ENCODE assay signal across 8 mouse cellular contexts in the genomic region with DNA sequence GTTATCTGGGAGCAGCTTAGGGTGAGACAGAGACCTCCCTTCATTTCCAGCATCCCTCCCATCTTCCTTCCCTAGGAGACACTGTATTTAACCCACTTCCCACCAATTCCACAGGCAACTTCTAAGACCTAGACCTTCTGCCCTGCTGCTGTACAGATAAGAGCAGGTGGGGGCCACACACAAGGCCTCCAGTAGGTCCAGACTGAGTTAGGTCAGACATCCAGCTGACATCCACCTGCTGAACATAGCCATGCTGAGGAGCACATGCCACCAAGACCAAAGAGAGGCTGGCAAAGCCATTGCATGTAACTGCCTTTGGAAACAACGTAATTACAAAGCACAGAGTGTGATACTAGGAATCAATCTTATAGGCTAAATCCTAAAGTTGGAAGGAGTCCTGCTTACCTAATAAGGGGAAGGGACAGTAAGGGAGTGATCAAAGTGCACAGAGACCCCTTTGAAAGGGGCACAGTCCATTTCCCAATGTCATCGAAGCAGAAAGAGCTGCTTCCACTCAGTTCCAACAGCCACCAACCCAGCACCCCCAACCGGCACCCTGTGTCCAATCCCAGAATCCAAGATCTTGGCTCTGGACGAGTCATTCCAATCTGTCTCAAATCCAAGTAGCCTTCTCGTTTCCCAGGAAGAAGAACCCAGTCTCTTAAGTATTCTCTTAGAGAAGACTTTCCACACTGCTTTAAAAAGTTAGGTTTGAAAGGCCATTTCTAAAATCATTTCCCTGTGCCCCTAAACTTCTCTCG. TPM values are rescaled to one million over a fixed set of nuclear protein-coding genes. Genes with fewer than 3 reads are reported as not detected.
DNase-seq lines count a peak whose midpoint lies in the region; ATAC-seq lines count a peak whose summit lies in the region.

No protein-coding gene starts in this region.

- peak overlapping the region; percentile 93 for H3K4me2 ChIP-seq in heart, embryonic 14.5 days (ENCODE audit: low read length)
- H3K4me2 ChIP-seq in hindbrain, embryonic 11.5 days (replicated peaks; ENCODE audit: low read depth, low read length), result peak overlapping the region; percentile 85

- WGBS in heart, embryonic 14.5 days, result 40% methylated on average over 6 of the region's 6 CpGs
- 31% methylated on average over 6 of the region's 6 CpGs for WGBS in hindbrain, embryonic 11.5 days

- 0 out of 4 replicates have a peak overlapping the region, but pooled peaks of 1 of the 2 experiments have one; percentile 4 for H3K27ac ChIP-seq in heart, embryonic 14.5 days (replicated peaks in 1 of 2; ENCODE audit: control insufficient read depth in 1 of 2, insufficient read depth in 1 of 2, low read depth in 2 of 2, low read length in 2 of 2)
- no peak overlapping the region for H3K27ac ChIP-seq in hindbrain, embryonic 11.5 days (ENCODE audit: low read depth, low read length)

- H3K27me3 ChIP-seq in heart, embryonic 14.5 days (ENCODE audit: control insufficient read depth, insufficient read depth, low read length), result no peaks in the 10 kb centered on the region
- no peaks in the 10 kb centered on the region for H3K27me3 ChIP-seq in hindbrain, embryonic 11.5 days (ENCODE audit: control insufficient read depth, insufficient read depth, low read length)

- peak overlapping the region; percentile 75 to 93 for H3K4me3 ChIP-seq in heart, embryonic 14.5 days (ENCODE audit: control insufficient read depth in 1 of 2, insufficient read depth in 1 of 2, low read depth in 1 of 2, low read length in 2 of 2)
- peak overlapping the region; percentile 92 for H3K4me3 ChIP-seq in hindbrain, embryonic 11.5 days (ENCODE audit: low read depth, low read length)

- ATAC-seq in heart, embryonic 14.5 days (ENCODE audit: insufficient number of reproducible peaks, insufficient read depth, low FRiP score, low read depth), result no peak
- ATAC-seq in hindbrain, embryonic 11.5 days (ENCODE audit: low FRiP score), result no peak
- peak; percentile 23; the same call in 1 of the 2 replicates for ATAC-seq in megakaryocyte-erythroid progenitor cell, adult 5-6 weeks (replicated peaks; ENCODE audit: low FRiP score, low TSS enrichment, poor library complexity, severe bottlenecking)

- no peaks in the 10 kb centered on the region; the same call in 1 of the 2 replicates for H3K36me3 ChIP-seq in heart, embryonic 14.5 days (ENCODE audit: control insufficient read depth, insufficient read depth, low read length)
- no peaks in the 10 kb centered on the region for H3K36me3 ChIP-seq in hindbrain, embryonic 11.5 days (ENCODE audit: control insufficient read depth, insufficient read depth, low read length)

- H3K9ac ChIP-seq in heart, embryonic 14.5 days (ENCODE audit: low read length), result peak overlapping the region; percentile 98
- H3K9ac ChIP-seq in hindbrain, embryonic 11.5 days (ENCODE audit: low read depth, low read length), result peak overlapping the region; percentile 97

- H3K4me1 ChIP-seq in heart, embryonic 14.5 days (ENCODE audit: control insufficient read depth in 2 of 2, insufficient read depth in 2 of 2, low read length in 2 of 2), result peaks cover 9 to 20% of the 10 kb centered on the region in 2 experiments
- peaks cover 8% of the 10 kb centered on the region for H3K4me1 ChIP-seq in hindbrain, embryonic 11.5 days (replicated peaks; ENCODE audit: control insufficient read depth, insufficient read depth, low read length)

- no peaks in the 10 kb centered on the region for H3K9me3 ChIP-seq in heart, embryonic 14.5 days (ENCODE audit: control insufficient read depth, low read length)
- H3K9me3 ChIP-seq in hindbrain, embryonic 11.5 days (ENCODE audit: control insufficient read depth, low read length), result no peaks in the 10 kb centered on the region

- no peak for DNase-seq in heart, adult 9 months (ENCODE audit: low spot score in 2 of 2)
- peak; percentile 42 for DNase-seq in brain, adult 2 months (ENCODE audit: low read depth, low spot score)
- DNase-seq in hindbrain, embryonic 11.5 days (ENCODE audit: low spot score), result peak; percentile 3
- no peak for DNase-seq in spleen, adult 12 weeks (ENCODE audit: low spot score)
- DNase-seq in thymus, adult 18-20 months, result no peak
- no peak for DNase-seq in testis, postnatal 14 days (ENCODE audit: low spot score)

RNA-seq across cellular contexts. Expression of a gene that starts 1.3 kb away (rescaled TPM):
- polyA plus RNA-seq in heart, embryonic 14.5 days (2014; fragmentation: Nextera tagmentation; extraction: Ambion mirVana), result 61.2 and 66.0 TPM in 2 replicates
- polyA plus RNA-seq in hindbrain, embryonic 11.5 days (2014; fragmentation: Nextera tagmentation; extraction: Ambion mirVana), result 44.1 and 46.0 TPM in 2 replicates
- 20.4 and 22.9 TPM in 2 replicates for total RNA-seq in megakaryocyte-erythroid progenitor cell, adult 5-6 weeks (2014; fragmentation: Nextera tagmentation)
- total RNA-seq in megakaryocyte-erythroid progenitor cell, adult 5-6 weeks (2017), result 11.6 and 23.9 TPM in 2 replicates

Comparison
In these comparisons a context has a peak if more than half of its experiments do, and no peak if none do; other contexts are left out.
1. DNase-seq: peak in brain, adult 2 months (single experiment) and hindbrain, embryonic 11.5 days (single experiment); none in heart, adult 9 months (0 of 2), spleen, adult 12 weeks (single experiment), thymus, adult 18-20 months (0 of 2) and testis, postnatal 14 days (single experiment).